Comparison of ENCODE assay signal across 33 mouse cellular contexts in the genomic region with DNA sequence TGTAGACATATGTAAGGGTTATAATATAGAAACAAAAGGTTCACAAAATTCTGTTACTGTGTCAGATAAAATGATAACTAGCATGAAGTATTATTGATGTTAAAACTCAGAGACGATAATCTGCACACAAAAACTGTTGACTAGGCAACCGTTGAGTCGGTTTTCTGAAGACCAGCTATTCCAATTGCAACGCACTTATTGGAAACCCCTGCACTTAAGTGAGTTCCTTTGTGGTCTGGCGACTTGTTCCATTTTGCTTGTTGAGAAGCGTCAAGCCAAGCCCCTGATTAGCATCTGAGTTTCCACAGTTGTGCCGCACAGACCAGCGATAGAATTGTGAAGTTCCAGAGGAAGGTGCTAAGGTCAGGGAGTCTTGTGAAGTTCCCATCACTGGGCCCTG. TPM values are rescaled to one million over a fixed set of nuclear protein-coding genes. Genes with fewer than 3 reads are reported as not detected.
"Had no signal": no experiment of that assay in that cellular context is flagged by ENCODE, and none has a peak within 500 bp of the region (broad histone marks: within the 10 kb centered on the region; RNA-seq: fewer than 3 reads in every experiment).

No protein-coding gene starts in this region.

- H3K4me1 ChIP-seq: liver, embryonic 12.5 days; liver, embryonic 15.5 days; megakaryocyte, embryonic 14.5 days had no signal

- H3K4me2 ChIP-seq: limb, embryonic 12.5 days; limb, embryonic 13.5 days; limb, embryonic 15.5 days; liver, embryonic 11.5 days; liver, embryonic 12.5 days; liver, embryonic 13.5 days; liver, embryonic 15.5 days; lung, embryonic 14.5 days; lung, embryonic 15.5 days; midbrain, embryonic 11.5 days; midbrain, embryonic 12.5 days; midbrain, embryonic 13.5 days; midbrain, embryonic 15.5 days had no signal

- H3K36me3 ChIP-seq: limb, embryonic 10.5 days; limb, embryonic 12.5 days; limb, embryonic 13.5 days; limb, embryonic 15.5 days; liver, embryonic 12.5 days; liver, embryonic 13.5 days; liver, embryonic 15.5 days; lung, embryonic 15.5 days; midbrain, embryonic 10.5 days; midbrain, embryonic 12.5 days; midbrain, embryonic 13.5 days; midbrain, embryonic 15.5 days had no signal

- H3K4me3 ChIP-seq: limb, embryonic 10.5 days; limb, embryonic 12.5 days; limb, embryonic 13.5 days; limb, embryonic 15.5 days; liver, embryonic 12.5 days; liver, embryonic 13.5 days; liver, embryonic 15.5 days; lung, embryonic 15.5 days; megakaryocyte, embryonic 14.5 days; midbrain, embryonic 10.5 days; midbrain, embryonic 12.5 days; midbrain, embryonic 13.5 days; midbrain, embryonic 15.5 days; myocyte had no signal

- ATAC-seq: liver, embryonic 12.5 days; liver, postnatal 0 days; lung, postnatal 0 days; midbrain, embryonic 13.5 days; midbrain, embryonic 15.5 days; midbrain, embryonic 16.5 days had no signal

- H3K9me3 ChIP-seq: limb, embryonic 10.5 days; limb, embryonic 12.5 days; limb, embryonic 13.5 days; limb, embryonic 15.5 days; liver, embryonic 12.5 days; liver, embryonic 13.5 days; liver, embryonic 15.5 days; lung, embryonic 15.5 days; midbrain, embryonic 10.5 days; midbrain, embryonic 12.5 days; midbrain, embryonic 13.5 days; midbrain, embryonic 15.5 days had no signal

- H3K9ac ChIP-seq: limb, embryonic 12.5 days; limb, embryonic 13.5 days; limb, embryonic 15.5 days; liver, embryonic 12.5 days; liver, embryonic 13.5 days; liver, embryonic 14.5 days; liver, embryonic 15.5 days; liver, postnatal 0 days; lung, embryonic 14.5 days; lung, embryonic 15.5 days; midbrain, embryonic 12.5 days; midbrain, embryonic 13.5 days; midbrain, embryonic 15.5 days had no signal

- H3K27ac ChIP-seq: limb, embryonic 10.5 days; limb, embryonic 12.5 days; limb, embryonic 13.5 days; limb, embryonic 15.5 days; liver, embryonic 12.5 days; liver, embryonic 13.5 days; liver, embryonic 14.5 days; liver, embryonic 15.5 days; lung, embryonic 15.5 days; macrophage; midbrain, embryonic 10.5 days; midbrain, embryonic 12.5 days; midbrain, embryonic 13.5 days; midbrain, embryonic 15.5 days had no signal

- DNase-seq: left cerebral cortex, postnatal 4 days; liver; liver, embryonic 13.5 days; liver, postnatal 0 days; lung, adult 18-20 months; lung, adult 2 months; lung, embryonic 14.5 days; lung, postnatal 10 days; lung, postnatal 14 days; lung, postnatal 36 days; lung, postnatal 4 days; midbrain, embryonic 14.5 days had no signal

RNA-seq across cellular contexts. Expression of gene Ildr1, which starts 3.6 kb away (rescaled TPM):
- polyA plus RNA-seq: liver, embryonic 11.5 days; macrophage; midbrain, embryonic 12.5 days; midbrain, embryonic 13.5 days; myocyte; neural tube, embryonic 11.5 days had no signal

RNA-seq across cellular contexts. Expression of gene Cd86, which starts 31.4 kb away (rescaled TPM):
- total RNA-seq: megakaryocyte-erythroid progenitor cell, adult 5-6 weeks had no signal
- polyA plus RNA-seq: myocyte had no signal
